Mouse (Mus musculus) gastrocnemius, postnatal 14 days (tissue): ENCODE measurements at regions not wholly inside any gene's neighbourhood (a gene's known extent, or its start where the extent isn't known, plus 50 kb on each side); places are given as distances from the start of the nearest gene placed in this dataset.

Source experiments
- DNase-seq: peaks from one replicate; pipeline ENCODE4 v3.0.0; 2021; ENCODE audit warnings: mixed read lengths
- intact Hi-C: fragments of 180-260 bp; cut with DNase I; formaldehyde crosslinking; loops from one replicate; pipeline ENCODE4 v1.15.1; 2025; ENCODE audit warnings: low total_unique reads

DNA sequence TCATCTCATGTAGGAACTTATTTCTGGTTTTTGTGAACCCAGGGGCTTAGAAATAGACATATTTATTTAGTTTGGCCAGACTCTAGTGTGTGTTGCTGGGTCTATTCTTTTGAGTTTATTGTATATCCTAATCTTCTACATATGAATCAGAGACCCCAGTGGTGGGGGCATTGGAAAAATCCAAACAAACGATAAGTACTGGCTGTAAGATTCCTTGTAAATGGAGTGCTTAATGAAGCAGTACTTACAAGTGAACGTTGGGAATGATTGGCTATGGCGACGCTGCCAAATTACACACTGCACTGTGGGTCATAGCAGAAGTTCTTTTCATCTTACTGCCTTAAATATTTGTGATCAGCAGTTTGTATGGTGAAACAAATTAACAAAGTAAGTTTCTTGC, 289.0 kb downstream of the Meis1 start:
- intact Hi-C loops, result no loop called here
- no peak for DNase-seq

DNA sequence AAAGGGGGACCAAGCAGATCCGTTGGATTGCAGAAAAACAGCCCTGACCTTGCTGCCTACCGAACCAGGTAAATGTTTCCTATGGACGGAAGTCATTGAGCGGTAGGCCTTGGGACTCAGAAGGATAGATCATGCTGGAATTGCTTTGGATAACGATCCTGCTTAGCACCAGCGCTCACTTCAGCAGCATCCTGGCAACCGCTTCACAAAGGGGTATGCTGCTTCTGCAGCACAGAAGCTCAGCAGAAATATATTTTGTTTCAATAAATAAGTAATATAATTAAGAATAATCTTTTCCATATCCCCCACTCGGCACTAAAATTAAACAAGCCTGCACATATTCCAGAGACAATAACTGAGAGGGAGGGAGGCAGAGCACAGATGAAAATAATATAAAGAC, 296.0 kb downstream of the Meis1 start:
- intact Hi-C loops, result no loop called here
- DNase-seq, result no peak

DNA sequence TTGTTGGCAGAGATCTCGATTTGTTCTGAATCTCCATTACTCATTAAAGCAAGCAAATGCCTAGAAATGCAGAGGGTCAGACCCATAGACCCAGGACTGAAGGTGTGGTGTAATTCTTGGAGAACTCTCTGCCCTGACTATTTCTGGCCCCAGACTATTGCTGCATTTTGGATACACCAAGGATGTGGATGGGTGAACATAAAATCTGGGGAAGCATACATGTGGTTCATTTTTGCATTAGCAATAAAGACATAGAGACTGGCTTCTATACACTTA, 303.0 kb downstream of the Meis1 start:
- DNase-seq, result no peak
- intact Hi-C loops, result no loop called here

DNA sequence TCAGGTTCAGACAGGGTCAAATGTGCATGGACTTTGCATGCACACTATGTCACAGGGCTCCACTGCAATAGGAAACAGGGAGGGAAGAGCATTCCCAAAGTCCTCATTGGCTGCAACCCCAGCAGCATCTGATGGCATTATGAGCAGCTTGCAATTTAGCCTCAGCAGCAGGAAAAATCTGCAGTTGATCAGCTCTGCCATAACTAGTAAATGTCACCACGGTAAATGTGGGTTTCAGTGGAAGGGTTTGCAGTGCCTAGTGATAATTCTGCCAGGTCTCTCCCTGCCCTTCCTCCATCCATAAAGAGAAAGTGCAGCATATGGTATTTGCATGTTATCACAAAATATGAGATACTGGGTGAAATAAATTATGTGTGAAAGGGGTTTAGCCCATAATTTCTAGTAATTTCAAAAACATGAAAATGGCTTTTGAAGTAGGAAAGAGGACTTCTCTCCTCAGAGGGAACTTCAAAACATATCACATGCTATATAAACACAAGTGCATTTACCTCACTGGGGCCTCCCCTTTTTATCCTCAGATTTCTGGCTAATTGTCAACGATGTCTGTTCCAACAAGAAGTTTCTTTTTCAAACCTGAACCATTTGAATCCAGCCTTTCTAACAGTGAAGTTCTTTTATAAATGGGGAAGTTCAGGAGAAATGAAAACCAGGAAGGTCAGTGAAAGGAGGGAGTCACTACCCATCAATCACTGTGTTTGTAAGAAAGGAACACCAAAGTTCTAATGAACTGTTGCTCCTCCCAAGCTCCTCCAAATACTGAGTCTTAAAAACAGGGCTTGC, 303.5 kb downstream of the Meis1 start:
- intact Hi-C loops, result no loop called here
- no peak for DNase-seq

DNA sequence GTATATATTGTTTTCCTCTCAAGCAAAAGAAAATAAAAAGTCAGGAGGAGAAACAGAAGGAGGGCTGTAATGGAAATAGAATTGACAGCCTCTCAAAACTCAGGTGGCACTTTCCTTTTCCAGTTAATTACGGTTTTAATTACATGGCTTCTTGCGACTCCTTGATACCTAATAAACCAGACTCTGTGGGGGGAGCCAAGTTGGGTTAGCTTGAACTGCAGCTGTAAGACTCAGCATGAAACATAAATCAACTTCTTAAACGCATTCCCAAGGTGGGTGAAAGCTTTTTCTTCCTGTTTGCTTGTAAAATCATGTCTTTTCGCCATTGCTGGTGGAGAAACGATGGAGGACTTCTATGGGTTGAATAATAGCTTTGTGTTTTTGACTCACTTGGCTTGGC, 304.4 kb downstream of the Meis1 start:
- intact Hi-C loops, result no loop called here
- no peak for DNase-seq

DNA sequence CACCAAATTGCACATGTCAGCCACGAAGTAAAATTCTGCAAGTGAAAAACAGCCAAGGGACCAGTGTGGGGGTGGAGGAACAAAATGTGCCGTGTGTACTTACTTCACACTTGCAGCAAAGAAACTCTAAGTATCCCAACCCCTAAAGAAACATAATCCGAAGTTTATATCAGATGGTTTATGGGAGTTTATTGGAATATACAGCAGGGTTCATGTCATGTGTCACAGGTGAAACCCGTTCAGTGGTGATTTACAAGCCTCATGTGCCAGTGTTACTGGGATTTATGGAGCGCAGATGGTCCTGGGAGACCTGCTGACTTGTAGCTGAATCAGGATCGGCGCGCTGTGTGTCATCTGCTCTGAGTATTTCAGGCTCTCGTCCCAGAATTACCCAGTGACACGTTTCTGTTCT, 306.1 kb downstream of the Meis1 start:
- no peak for DNase-seq
- intact Hi-C loops, result no loop called here

DNA sequence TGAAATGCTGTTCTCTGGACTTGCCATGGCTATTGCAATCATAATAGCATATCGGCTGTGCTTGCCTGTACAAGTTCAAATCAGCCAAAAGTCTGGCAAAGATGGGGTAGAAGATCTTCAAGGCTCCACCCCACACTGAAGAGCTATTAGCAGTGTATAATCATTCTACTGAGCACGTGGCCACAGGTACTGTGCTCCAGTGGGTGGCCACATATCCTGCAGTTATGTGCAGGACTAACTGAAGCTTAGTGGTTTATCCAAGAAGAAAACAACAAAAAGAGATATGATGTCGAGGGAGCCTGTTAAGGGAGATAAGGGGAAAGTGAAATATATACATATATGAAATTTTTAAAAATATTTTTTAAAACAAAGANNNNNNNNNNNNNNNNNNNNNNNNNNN, 309.2 kb downstream of the Meis1 start:
- intact Hi-C loops, result no loop called here

DNA sequence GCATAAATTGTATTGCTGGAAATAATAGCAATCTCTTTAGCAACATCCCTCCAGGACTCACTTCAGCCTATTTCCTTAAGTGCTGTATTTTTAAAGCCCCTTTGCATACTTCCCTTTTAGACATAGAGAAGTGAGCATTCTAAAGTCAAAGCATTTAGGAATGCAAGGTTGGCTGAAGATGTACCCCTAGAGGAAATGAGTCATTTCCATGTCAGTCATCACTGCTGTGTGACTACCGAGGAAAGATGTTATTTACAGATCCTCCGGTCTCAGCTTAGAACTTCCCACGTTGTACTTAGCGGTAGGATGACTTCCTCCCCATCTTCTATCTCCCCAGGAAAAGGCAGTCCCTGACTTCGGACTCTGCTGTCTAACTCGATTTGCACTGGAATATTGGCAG, 337.2 kb downstream of the Meis1 start:
- no peak for DNase-seq
- intact Hi-C loops, result no loop called here

More for the DNA sequence above, 309.2 kb downstream of the Meis1 start:
- no peak for DNase-seq

DNA sequence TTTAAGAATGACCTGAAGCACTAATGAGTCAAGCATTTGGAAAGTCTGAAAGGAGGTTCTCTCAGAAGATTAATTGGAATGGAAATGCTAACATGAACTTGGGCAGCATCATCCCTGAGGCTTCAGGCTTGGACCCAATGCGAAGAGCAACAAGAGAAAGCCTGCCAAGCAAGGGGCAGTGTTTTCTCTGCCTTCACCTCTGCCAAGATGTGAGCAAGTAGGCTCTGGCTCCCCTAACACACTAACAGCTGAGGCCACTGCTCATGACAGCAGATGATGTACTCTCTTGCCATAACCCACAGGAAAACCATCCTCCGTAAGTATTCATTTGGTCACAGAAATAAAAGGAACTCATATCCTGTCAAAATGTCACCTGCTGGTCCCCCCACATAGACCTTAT, 341.9 kb downstream of the Meis1 start:
- intact Hi-C loops, result no loop called here

DNA sequence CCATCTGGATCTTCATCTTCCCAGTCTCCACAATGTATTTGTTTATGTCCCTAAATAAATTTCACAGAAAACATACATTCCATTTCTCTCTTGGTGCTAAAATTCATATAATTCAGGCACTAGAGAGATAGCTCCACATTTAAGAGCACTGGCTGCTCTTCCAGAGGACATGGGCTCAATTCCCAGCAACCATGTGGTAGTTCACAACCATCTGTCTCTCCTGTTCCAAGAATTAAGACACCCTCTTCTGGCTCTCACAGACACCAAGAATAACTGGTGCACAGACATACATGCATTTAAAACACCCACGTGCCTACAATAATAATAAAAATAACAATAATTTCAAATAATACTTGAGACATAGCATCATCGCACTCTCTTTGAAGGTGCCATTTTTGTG, 347.8 kb downstream of the Meis1 start:
- intact Hi-C loops, result no loop called here
- no peak for DNase-seq

More for the DNA sequence above, 341.9 kb downstream of the Meis1 start:
- DNase-seq, result no peak

DNA sequence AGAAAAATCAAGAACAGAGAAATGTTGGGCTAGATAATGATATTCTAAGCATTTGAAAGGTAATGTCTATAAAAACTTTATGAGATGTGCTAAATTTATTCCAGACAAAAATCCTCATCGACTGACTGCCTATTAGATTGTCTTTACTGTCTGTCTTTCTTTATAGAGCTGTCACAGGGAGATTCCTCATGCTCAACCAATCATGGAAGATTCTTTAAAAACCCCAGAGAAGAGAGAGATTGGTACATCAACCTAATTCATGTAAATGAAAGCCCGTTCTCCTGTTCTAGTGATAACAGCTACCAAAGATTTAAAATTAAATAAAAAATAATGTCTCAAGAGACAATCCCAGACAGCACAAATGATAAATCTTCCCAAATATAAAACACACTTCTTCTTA, 349.5 kb downstream of the Meis1 start:
- DNase-seq, result no peak
- intact Hi-C loops, result no loop called here

DNA sequence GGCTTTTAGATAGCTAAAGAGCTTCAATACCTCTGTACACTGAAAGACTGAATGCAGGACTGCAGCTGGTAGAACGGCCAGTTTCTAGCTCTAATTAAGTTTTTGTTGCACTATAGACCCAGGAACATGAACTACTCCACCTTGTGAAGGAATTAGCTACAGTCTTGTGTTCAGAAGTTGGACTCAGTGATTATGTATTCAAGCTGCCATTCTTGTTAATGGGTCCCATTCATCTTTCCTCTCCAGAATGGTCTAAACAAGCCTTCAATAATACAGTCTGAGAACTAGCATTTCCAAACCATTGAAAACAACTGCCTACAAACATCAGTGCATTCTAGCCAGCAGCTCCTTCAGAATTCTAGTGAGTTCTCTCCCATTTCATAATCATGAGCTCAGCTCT, 362.4 kb downstream of the Meis1 start:
- intact Hi-C loops, result no loop called here
- no peak for DNase-seq

DNA sequence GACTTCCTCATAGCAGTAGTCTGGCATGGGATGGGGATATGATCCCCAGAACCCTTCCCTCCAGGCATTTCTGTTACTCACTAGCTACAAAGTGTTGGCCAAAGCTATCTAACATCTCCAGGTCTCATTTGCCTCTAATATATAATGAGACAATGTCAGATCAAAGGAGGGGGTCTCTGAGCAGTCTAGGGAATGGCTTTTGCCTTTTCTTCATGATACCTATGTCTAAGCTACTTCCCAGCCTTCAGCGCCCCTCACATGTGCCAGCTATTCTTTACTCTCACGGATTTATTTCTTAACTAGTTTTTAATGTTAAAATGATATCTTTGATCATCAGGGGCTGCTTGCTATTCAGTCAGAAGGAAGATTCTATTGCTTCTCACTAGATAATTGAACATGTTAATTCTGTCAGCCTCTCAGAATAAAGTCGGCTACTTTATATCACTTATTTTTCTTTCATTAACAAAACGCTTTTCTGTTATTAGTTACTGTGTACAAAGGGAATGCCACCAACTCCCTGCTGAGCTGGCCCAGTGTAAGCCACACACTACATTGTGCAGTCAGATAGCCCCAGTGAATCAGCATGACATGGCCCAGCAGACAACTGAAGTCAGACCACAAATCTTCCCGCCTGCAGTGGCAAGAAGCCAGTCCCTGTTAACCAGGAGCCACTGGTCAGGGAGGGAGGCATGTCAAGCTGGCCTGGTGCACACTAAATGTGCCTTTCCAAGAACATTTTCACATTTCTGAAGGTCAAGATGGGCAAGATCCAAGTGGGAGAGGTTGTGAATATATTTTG, 386.6 kb downstream of the Meis1 start:
- DNase-seq, result no peak
- intact Hi-C loops, result no loop called here

DNA sequence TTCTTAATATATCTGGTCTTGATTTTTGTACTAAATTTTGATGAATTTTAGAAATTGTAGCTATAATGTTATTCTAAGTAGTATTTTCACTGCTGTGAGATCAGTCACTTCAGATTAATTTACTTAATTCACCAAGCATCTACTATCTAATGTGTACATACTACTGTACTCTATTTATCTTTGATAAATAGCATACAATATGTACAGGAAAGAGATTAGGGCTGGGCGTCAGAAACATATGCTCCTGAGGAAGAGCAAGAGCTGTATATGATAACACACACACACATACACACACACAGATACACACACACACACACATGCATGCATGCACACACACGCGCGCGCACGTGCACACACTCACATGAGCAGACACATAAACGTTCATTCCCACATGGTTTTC, 387.2 kb downstream of the Meis1 start:
- no peak for DNase-seq
- intact Hi-C loops, result no loop called here

DNA sequence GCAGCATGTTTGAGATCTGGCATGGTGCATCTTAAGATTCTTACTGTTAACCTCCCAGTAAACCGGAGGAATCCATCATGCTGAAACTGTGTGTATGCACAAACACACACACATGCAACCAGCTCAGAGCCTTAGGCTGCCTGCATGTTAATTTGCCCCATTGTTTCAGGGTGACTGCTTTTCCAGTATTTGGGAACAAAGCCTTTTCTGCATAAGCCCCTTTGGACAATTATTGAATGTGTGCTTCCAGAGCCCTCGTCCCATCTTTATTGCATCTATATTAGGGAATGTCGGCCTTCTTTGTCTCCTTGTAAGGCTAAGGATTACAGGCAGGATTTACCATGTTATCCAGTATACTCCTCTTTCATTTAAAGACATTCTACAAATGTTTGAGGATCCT, 397.0 kb downstream of the Meis1 start:
- intact Hi-C loops, result no loop called here
- DNase-seq, result no peak

DNA sequence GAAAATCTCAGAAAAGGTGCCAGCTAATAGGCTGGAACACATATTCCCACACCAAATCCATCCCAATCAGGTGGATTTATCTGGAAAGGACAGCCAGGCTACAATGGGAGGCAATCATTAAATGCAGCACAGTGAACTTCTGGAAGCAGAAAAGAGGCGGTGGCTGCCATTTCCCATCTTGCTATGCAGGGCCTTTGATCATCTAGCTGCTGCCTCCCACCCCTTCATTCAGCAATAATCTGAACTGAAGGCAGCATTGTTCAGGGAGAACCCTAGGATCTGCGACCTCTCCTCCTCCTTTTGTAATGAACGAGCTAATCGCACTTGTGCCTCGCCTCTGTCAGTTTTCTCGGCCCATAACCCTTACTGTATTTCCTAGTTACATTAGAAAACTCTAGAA, 413.9 kb downstream of the Meis1 start:
- DNase-seq, result no peak
- intact Hi-C loops, result no loop called here

DNA sequence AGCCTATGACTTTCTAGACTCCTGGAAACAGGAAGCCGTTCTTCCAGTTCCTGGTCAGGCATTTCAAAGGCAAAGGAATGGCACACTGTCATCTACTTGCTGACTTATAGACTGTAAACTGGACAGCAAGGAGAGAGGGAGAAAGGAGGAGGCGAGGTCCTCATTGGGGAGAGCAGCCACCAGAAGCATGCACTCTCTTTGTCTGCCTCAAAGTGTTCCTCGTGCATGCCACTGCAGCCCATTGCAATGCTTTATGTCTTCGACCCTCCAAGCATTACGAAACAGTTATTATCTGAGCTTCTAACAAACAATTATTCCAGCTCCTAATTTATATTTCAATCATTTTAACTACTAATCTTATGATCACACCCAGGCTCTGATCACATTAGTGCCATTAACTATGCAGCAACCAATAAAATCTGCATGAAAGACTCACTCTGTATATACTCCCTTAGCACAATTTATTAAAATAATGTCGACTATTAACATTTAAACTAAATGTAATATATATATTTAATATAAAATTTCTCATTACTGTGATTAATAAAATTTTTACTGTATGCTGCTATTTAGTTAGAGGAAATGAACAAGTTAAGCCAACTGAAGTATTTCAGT, 417.1 kb downstream of the Meis1 start:
- no peak for DNase-seq
- intact Hi-C loops, result no loop called here

DNA sequence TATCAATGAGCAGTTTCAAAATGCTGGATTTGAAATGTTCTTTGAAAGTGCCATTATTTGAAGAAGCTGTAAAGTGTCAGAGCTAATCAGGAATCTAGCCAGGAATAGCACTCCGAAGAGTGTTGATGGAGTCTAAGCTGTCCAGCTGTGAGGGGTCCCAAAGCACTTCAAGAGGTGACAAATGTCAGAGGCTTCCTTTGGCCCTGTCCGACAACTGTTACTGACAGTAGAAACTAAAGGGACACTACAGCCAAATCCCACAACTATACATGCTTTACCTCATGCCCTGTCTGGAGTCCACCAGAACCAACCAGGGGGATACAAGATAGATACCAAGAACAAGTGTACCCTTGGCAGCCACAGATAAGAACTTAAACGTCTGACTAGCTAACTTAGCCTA, 420.4 kb downstream of the Meis1 start:
- no peak for DNase-seq
- intact Hi-C loops, result no loop called here

DNA sequence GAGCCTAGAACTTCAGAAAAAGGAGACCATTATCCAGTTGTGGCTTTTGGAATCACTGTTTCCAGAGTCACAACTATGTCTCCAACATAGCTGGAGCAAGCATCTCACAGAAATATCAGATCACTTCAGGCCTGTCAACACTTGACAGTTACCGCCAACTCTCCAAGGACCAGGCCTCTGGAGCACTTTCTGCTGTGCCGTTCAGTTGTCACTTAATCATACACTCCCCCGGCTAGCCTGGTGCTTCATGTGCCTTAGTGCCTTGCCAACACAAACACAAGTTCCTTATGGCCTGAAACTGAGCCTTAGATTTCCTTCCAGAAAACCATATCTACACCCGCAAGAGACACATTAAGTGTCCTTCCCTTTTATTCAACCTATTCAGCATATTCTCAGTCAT, 421.8 kb downstream of the Meis1 start:
- DNase-seq, result no peak
- intact Hi-C loops, result no loop called here

DNA sequence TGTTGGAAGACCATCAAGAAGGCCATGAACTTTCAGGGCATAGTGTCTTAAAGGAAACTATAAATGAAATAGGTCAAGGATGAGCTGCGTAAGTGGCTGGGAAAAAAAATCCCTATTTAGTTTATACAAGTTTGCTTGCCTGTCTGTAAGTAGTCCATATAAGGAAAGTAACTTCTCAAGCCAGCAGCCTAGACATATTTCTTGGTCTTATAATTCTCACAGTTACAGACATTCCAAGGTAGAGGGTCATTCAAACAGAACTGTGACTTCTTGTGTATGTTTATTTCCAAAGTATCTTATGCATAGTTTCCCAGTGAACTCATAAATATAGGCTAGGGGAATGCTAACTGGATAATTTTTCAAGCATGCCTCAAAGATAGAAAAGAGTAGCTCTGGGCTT, 428.3 kb downstream of the Meis1 start:
- DNase-seq, result no peak
- intact Hi-C loops, result no loop called here

DNA sequence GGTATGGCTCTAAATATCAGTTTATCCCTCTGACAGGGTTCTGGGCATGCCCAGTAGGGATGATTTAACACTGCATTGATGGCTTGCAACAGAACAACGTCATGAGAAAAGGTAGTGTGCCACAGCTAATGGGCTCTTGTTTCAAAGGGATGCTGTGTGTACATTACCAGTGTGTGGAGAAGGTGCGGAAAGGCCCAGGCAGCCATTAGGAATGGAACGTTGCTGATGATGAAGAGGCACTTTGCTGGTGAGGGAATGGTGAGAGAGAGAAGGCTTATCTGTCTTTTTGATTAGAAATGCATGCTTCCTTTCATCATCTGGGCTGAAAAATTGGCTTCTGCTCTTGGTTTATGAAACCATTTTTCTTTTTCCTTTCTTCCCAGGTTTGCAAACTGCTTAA, 432.3 kb downstream of the Meis1 start:
- intact Hi-C loops, result no loop called here
- no peak for DNase-seq
